Mouse (Mus musculus) forebrain, embryonic 10.5 days (tissue): Measurements from ENCODE around the gene Dnajc13. TPM values are rescaled to one million over a fixed set of nuclear protein-coding genes. Genes with fewer than 3 reads are reported as not detected.

Experiments used
- DNase-seq: peaks from one replicate; pipeline ENCODE4 v3.0.0-alpha.2; 2017; ENCODE audit warnings: low spot score; ENCODE audit errors: extremely low spot score
- H3K27ac ChIP-seq: fragments of 300-500 bp; sonication (generic); 2 replicates; pipeline ENCODE4 v1.5.1; 2016; ENCODE audit warnings: mild to moderate bottlenecking
- H3K27me3 ChIP-seq: fragments of 300-500 bp; sonication (generic); 2 replicates; pipeline ENCODE4 v1.6.1; 2016; ENCODE audit warnings: mild to moderate bottlenecking; ENCODE audit not compliant: poor library complexity, severe bottlenecking
- H3K36me3 ChIP-seq: fragments of 300-500 bp; sonication (generic); replicated peaks from 2 replicates; pipeline ENCODE4 v1.6.1; 2016; ENCODE audit warnings: mild to moderate bottlenecking, moderate library complexity
- H3K4me1 ChIP-seq: fragments of 300-500 bp; sonication (generic); 2 replicates; pipeline ENCODE4 v1.6.1; 2016
- H3K4me3 ChIP-seq: fragments of 300-500 bp; sonication (generic); 2 replicates; pipeline ENCODE4 v1.5.1; 2016; ENCODE audit warnings: mild to moderate bottlenecking, moderate library complexity
- H3K9me3 ChIP-seq: fragments of 300-500 bp; sonication (generic); 2 replicates; pipeline ENCODE4 v1.6.1; 2016; ENCODE audit warnings: mild to moderate bottlenecking, moderate library complexity
- WGBS: fragments of 180-500 bp; shearing (Covaris S2); methylation state at CpG from one replicate; pipeline ENCODE4 v1.1.7; 2016; 5-methylcytosine and 5-hydroxymethylcytosine counted together
- polyA plus RNA-seq: library from polyadenylated mRNA; unstranded; fragments of >200 nt; fragmentation: Nextera tagmentation; extraction: Ambion mirVana; gene quantifications from 2 replicates; pipeline ENCODE4 v1.2.1, GENCODE M21; 2016

Gene Dnajc13
- polyA plus RNA-seq, 1 experiment from 2014 or later, result 20.5 TPM

- Histone ChIP-seq H3K27me3 (no peaks in the 10 kb centered on the region), H3K4me1 (peaks cover 57% of the 10 kb centered on the region), H3K36me3 (no peaks in the 10 kb centered on the region), H3K4me3 (no peak within 1 kb of the TSS), H3K27ac (peak within 1 kb of the TSS; percentile 75), H3K9me3 (no peaks in the 10 kb centered on the region)
- WGBS, result 84% methylated on average over 3 of the region's 3 CpGs
- no peak for DNase-seq
Observed at GRCm38 (mm10) chr9:104126833-104127232, 135.9 kb downstream of the Dnajc13 start, which contains the start of gene Ackr4. Gene Ackr4, minus strand, starts transcription at chr9:104126933.

- Histone ChIP-seq H3K27me3 (no peaks in the 10 kb centered on the region), H3K36me3 (no peaks in the 10 kb centered on the region), H3K4me3 (no peak overlapping the region), H3K4me1 (peaks cover 52% of the 10 kb centered on the region), H3K9me3 (no peaks in the 10 kb centered on the region), H3K27ac (0 out of 2 replicates have a peak overlapping the region, but pooled peaks have one; percentile 48)
- DNase-seq, result no peak
- 57% methylated on average over 5 of the region's 5 CpGs for WGBS
Observed at GRCm38 (mm10) chr9:104123622-104124021, 139.1 kb downstream of the Dnajc13 start.

GRCm38 (mm10) chr9:104123101-104123500 is 139.6 kb downstream of the Dnajc13 start:
- H3K27ac ChIP-seq, result peak overlapping the region; percentile 27
- H3K4me1 ChIP-seq, result peaks cover 47% of the 10 kb centered on the region
- 79% methylated on average over 5 of the region's 5 CpGs for WGBS

GRCm38 (mm10) chr9:104109151-104109550 is 153.6 kb downstream of the Dnajc13 start:
- Histone ChIP-seq H3K36me3 (no peaks in the 10 kb centered on the region), H3K27me3 (no peaks in the 10 kb centered on the region), H3K27ac (no peak overlapping the region), H3K4me3 (no peak overlapping the region), H3K4me1 (no peaks in the 10 kb centered on the region), H3K9me3 (no peaks in the 10 kb centered on the region; the same call in 1 of the 2 replicates)
- 90% methylated on average over 5 of the region's 5 CpGs for WGBS
- no peak for DNase-seq

More at GRCm38 (mm10) chr9:104123101-104123500, 139.6 kb downstream of the Dnajc13 start:
- Histone ChIP-seq H3K27me3 (no peaks in the 10 kb centered on the region), H3K36me3 (no peaks in the 10 kb centered on the region), H3K9me3 (no peaks in the 10 kb centered on the region), H3K4me3 (no peak overlapping the region)
- DNase-seq, result no peak

GRCm38 (mm10) chr9:104108571-104109143 is 154.1 kb downstream of the Dnajc13 start:
- H3K27me3 ChIP-seq, result no peaks in the 10 kb centered on the region
- H3K27ac ChIP-seq, result no peak overlapping the region
- no peak for DNase-seq
- WGBS, result 66% methylated on average over 2 of the region's 2 CpGs
- no peaks in the 10 kb centered on the region; the same call in 1 of the 2 replicates for H3K9me3 ChIP-seq
- H3K4me1 ChIP-seq, result no peaks in the 10 kb centered on the region
- H3K4me3 ChIP-seq, result no peak overlapping the region
- no peaks in the 10 kb centered on the region for H3K36me3 ChIP-seq

- Histone ChIP-seq H3K27ac (no peak overlapping the region), H3K36me3 (no peaks in the 10 kb centered on the region), H3K4me1 (peaks cover 10% of the 10 kb centered on the region), H3K9me3 (no peaks in the 10 kb centered on the region; the same call in 1 of the 2 replicates), H3K4me3 (no peak overlapping the region), H3K27me3 (no peaks in the 10 kb centered on the region)
- 86% methylated on average over 6 of the region's 6 CpGs for WGBS
- DNase-seq, result no peak
Observed at GRCm38 (mm10) chr9:104107482-104107881, 155.2 kb downstream of the Dnajc13 start.

- no peak for DNase-seq
- Histone ChIP-seq H3K36me3 (no peaks in the 10 kb centered on the region), H3K4me1 (peaks cover 16% of the 10 kb centered on the region), H3K27me3 (no peaks in the 10 kb centered on the region), H3K9me3 (no peaks in the 10 kb centered on the region; the same call in 1 of the 2 replicates), H3K4me3 (no peak overlapping the region), H3K27ac (no peak overlapping the region)
- 92% methylated on average over 9 of the region's 9 CpGs for WGBS
Observed at GRCm38 (mm10) chr9:104106930-104107329, 155.8 kb downstream of the Dnajc13 start.

GRCm38 (mm10) chr9:104104986-104105385 is 157.7 kb downstream of the Dnajc13 start:
- Histone ChIP-seq H3K4me3 (no peak overlapping the region), H3K9me3 (no peaks in the 10 kb centered on the region), H3K4me1 (peaks cover 16% of the 10 kb centered on the region), H3K36me3 (no peaks in the 10 kb centered on the region), H3K27ac (no peak overlapping the region), H3K27me3 (no peaks in the 10 kb centered on the region)
- WGBS, result 90% methylated on average over 2 of the region's 2 CpGs
- no peak for DNase-seq

GRCm38 (mm10) chr9:104102901-104103300 is 159.8 kb downstream of the Dnajc13 start:
- no peaks in the 10 kb centered on the region for H3K27me3 ChIP-seq
- DNase-seq, result no peak
- no peak overlapping the region for H3K4me3 ChIP-seq
- H3K27ac ChIP-seq, result no peak overlapping the region
- H3K4me1 ChIP-seq, result peaks cover 16% of the 10 kb centered on the region
- H3K9me3 ChIP-seq, result no peaks in the 10 kb centered on the region
- WGBS, result 20% methylated on average over 2 of the region's 2 CpGs
- H3K36me3 ChIP-seq, result no peaks in the 10 kb centered on the region

GRCm38 (mm10) chr9:104102301-104102700 is 160.4 kb downstream of the Dnajc13 start:
- H3K4me3 ChIP-seq, result no peak overlapping the region
- WGBS, result 26% methylated on average over 6 of the region's 6 CpGs
- DNase-seq, result no peak
- no peaks in the 10 kb centered on the region for H3K9me3 ChIP-seq
- no peaks in the 10 kb centered on the region for H3K36me3 ChIP-seq
- H3K4me1 ChIP-seq, result peaks cover 16% of the 10 kb centered on the region
- H3K27me3 ChIP-seq, result no peaks in the 10 kb centered on the region
- no peak overlapping the region for H3K27ac ChIP-seq

- DNase-seq, result no peak
- H3K9me3 ChIP-seq, result no peaks in the 10 kb centered on the region
- no peak overlapping the region for H3K27ac ChIP-seq
- H3K4me3 ChIP-seq, result no peak overlapping the region
- peaks cover 16% of the 10 kb centered on the region for H3K4me1 ChIP-seq
- no peaks in the 10 kb centered on the region for H3K36me3 ChIP-seq
- H3K27me3 ChIP-seq, result no peaks in the 10 kb centered on the region
- 31% methylated on average over 3 of the region's 3 CpGs for WGBS
Observed at GRCm38 (mm10) chr9:104101458-104101857, 161.3 kb downstream of the Dnajc13 start.
